Mouse (Mus musculus): ENCODE measurements at regions not wholly inside any gene's neighbourhood (a gene's known extent, or its start where the extent isn't known, plus 50 kb on each side); places are given as distances from the start of the nearest gene placed in this dataset.

GRCm38 (mm10) chr3:56767133-56767532, 534.7 kb downstream of the Tm4sf1 start:
- no peak overlapping the region for H3K27ac ChIP-seq (ENCODE audit: insufficient read depth, low read length)
- TF ChIP-seq CTCF (IDR thresholded peaks at IDR 0.05; ENCODE audit: extremely low read depth, insufficient read depth, low read length) (no peak), POLR2A (IDR thresholded peaks at IDR 0.05; ENCODE audit: extremely low read depth, insufficient read depth, low read length) (no peak)

GRCm38 (mm10) chr3:56764336-56764735, 537.5 kb downstream of the Tm4sf1 start:
- no peak for TF ChIP-seq CTCF (IDR thresholded peaks at IDR 0.05; ENCODE audit: extremely low read depth, insufficient read depth, low read length)
- no peak for TF ChIP-seq POLR2A (IDR thresholded peaks at IDR 0.05; ENCODE audit: extremely low read depth, insufficient read depth, low read length)
- no peak overlapping the region for H3K4me3 ChIP-seq (ENCODE audit: insufficient read depth, low read length)
- H3K27ac ChIP-seq (ENCODE audit: insufficient read depth, low read length), result no peak overlapping the region
- no peaks in the 10 kb centered on the region for H3K4me1 ChIP-seq (ENCODE audit: control insufficient read depth, insufficient read depth, low read length)

More at GRCm38 (mm10) chr3:56767133-56767532, 534.7 kb downstream of the Tm4sf1 start:
- Histone ChIP-seq H3K4me1 (ENCODE audit: control insufficient read depth, insufficient read depth, low read length) (no peaks in the 10 kb centered on the region), H3K4me3 (ENCODE audit: insufficient read depth, low read length) (no peak overlapping the region)

DNA sequence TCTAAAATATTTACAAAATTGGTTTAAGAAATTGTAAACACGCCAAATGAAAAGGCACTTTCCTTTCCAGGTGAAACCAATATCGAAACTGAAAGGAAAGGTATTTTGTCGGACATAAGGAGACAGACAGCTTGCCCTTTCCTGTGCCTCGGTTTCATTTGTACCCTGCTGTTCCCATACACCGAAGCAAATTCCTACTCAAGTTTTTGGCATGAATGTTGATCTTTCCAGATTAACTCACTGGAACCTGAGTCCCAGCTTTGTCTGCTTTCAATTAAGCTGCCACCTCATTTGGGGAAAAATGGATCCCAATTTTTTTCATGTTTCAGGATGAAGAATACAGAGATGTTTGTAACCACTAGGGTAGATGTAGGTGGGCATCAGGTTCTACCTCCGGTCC, 537.9 kb downstream of the Tm4sf1 start:
- TF ChIP-seq POLR2A (IDR thresholded peaks at IDR 0.05; ENCODE audit: extremely low read depth, insufficient read depth, low read length) (no peak), CTCF (IDR thresholded peaks at IDR 0.05; ENCODE audit: extremely low read depth, insufficient read depth, low read length) (no peak)
- Histone ChIP-seq H3K4me3 (ENCODE audit: insufficient read depth, low read length) (no peak overlapping the region), H3K4me1 (ENCODE audit: control insufficient read depth, insufficient read depth, low read length) (no peaks in the 10 kb centered on the region), H3K27ac (ENCODE audit: insufficient read depth, low read length) (no peak overlapping the region)

GRCm38 (mm10) chr3:56753654-56754053, 548.1 kb downstream of the Tm4sf1 start:
- Histone ChIP-seq H3K4me1 (ENCODE audit: control insufficient read depth, insufficient read depth, low read length) (no peaks in the 10 kb centered on the region), H3K27ac (ENCODE audit: insufficient read depth, low read length) (no peak overlapping the region), H3K4me3 (ENCODE audit: insufficient read depth, low read length) (no peak overlapping the region)
- TF ChIP-seq CTCF (IDR thresholded peaks at IDR 0.05; ENCODE audit: extremely low read depth, insufficient read depth, low read length), result no peak
- TF ChIP-seq POLR2A (IDR thresholded peaks at IDR 0.05; ENCODE audit: extremely low read depth, insufficient read depth, low read length), result no peak

- Histone ChIP-seq H3K4me1 (ENCODE audit: control insufficient read depth, insufficient read depth, low read length) (no peaks in the 10 kb centered on the region), H3K4me3 (ENCODE audit: insufficient read depth, low read length) (no peak overlapping the region), H3K27ac (ENCODE audit: insufficient read depth, low read length) (no peak overlapping the region)
- no peak for TF ChIP-seq CTCF (IDR thresholded peaks at IDR 0.05; ENCODE audit: extremely low read depth, insufficient read depth, low read length)
- TF ChIP-seq POLR2A (IDR thresholded peaks at IDR 0.05; ENCODE audit: extremely low read depth, insufficient read depth, low read length), result no peak
Measured at GRCm38 (mm10) chr3:56751926-56752325, 549.9 kb downstream of the Tm4sf1 start.

DNA sequence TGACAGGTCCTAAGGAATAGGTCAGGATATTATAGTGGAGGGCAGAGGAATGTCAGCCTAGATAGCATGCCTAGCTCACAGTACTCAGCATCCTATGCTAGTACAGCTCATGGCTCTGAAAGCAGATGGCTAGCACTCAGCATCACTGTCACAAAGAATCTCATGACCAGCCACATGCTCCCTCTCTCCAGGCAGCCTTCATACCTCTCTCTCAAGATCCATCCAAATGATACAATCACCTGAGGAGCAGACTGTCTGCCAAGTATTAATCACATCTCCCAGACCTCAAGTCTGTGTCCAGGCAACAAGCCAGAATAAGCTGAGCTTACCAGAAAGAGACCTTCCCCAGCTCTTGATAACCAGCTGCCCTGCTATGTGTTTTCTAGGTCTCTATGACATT, 557.4 kb upstream of the Nbea start:
- Histone ChIP-seq H3K4me1 (ENCODE audit: control insufficient read depth, insufficient read depth, low read length) (no peaks in the 10 kb centered on the region), H3K27ac (ENCODE audit: insufficient read depth, low read length) (no peak overlapping the region), H3K4me3 (ENCODE audit: insufficient read depth, low read length) (no peak overlapping the region)
- no peak for TF ChIP-seq CTCF (IDR thresholded peaks at IDR 0.05; ENCODE audit: extremely low read depth, insufficient read depth, low read length)
- no peak for TF ChIP-seq POLR2A (IDR thresholded peaks at IDR 0.05; ENCODE audit: extremely low read depth, insufficient read depth, low read length)

GRCm38 (mm10) chr3:56739451-56739850, 556.0 kb upstream of the Nbea start:
- no peaks in the 10 kb centered on the region for H3K4me1 ChIP-seq (ENCODE audit: control insufficient read depth, insufficient read depth, low read length)

DNA sequence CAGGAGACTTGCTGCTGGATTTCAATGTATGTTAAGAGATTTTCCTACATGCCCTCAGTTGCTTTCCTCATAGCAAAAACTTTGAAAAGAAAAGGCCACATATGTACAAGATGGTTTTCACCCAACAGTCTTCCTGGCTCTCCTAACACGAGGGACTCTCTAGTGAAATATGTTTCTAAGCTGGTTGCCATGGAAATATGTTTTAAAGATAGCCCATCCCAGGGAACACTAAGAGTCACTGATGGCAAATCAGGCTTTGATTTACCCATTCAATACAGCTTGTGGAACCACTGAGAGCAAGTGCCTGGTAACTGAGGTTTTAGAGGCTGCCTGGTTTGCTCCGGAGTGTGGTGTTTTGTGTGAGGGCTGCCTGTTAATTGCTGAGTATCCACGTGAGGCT, 547.3 kb upstream of the Nbea start:
- peaks cover 5% of the 10 kb centered on the region for H3K4me1 ChIP-seq (ENCODE audit: control insufficient read depth, insufficient read depth, low read length)
- H3K4me3 ChIP-seq (ENCODE audit: insufficient read depth, low read length), result no peak overlapping the region
- H3K27ac ChIP-seq (ENCODE audit: insufficient read depth, low read length), result peak overlapping the region; percentile 21; the same call in 1 of the 2 replicates
- TF ChIP-seq CTCF (IDR thresholded peaks at IDR 0.05; ENCODE audit: extremely low read depth, insufficient read depth, low read length) (no peak), POLR2A (IDR thresholded peaks at IDR 0.05; ENCODE audit: extremely low read depth, insufficient read depth, low read length) (no peak)

More at GRCm38 (mm10) chr3:56739451-56739850, 556.0 kb upstream of the Nbea start:
- H3K27ac ChIP-seq (ENCODE audit: insufficient read depth, low read length), result no peak overlapping the region
- H3K4me3 ChIP-seq (ENCODE audit: insufficient read depth, low read length), result no peak overlapping the region
- TF ChIP-seq POLR2A (IDR thresholded peaks at IDR 0.05; ENCODE audit: extremely low read depth, insufficient read depth, low read length), result no peak
- no peak for TF ChIP-seq CTCF (IDR thresholded peaks at IDR 0.05; ENCODE audit: extremely low read depth, insufficient read depth, low read length)

DNA sequence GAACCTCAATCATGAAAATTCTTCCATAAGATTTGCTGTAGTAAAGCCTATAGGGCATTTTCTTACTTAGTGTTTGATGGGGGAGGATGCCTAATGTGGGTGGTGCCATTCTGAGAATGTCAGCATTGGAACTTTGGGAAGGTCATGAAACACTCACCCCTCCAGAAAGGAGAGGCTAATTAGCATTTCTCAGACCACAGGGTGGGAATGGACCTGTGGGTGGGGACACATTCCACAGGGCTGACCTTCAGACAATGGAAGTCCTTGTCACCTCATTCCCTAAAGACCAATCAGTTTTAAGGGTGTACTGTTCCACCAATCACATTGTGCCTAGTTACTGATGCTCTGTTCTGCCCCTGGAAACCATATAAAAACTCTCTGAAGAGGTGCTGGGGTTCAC, 541.5 kb upstream of the Nbea start:
- Histone ChIP-seq H3K4me3 (ENCODE audit: insufficient read depth, low read length) (no peak overlapping the region), H3K4me1 (ENCODE audit: control insufficient read depth, insufficient read depth, low read length) (no peaks in the 10 kb centered on the region), H3K27ac (ENCODE audit: insufficient read depth, low read length) (no peak overlapping the region)
- TF ChIP-seq CTCF (IDR thresholded peaks at IDR 0.05; ENCODE audit: extremely low read depth, insufficient read depth, low read length) (no peak), POLR2A (IDR thresholded peaks at IDR 0.05; ENCODE audit: extremely low read depth, insufficient read depth, low read length) (no peak)

DNA sequence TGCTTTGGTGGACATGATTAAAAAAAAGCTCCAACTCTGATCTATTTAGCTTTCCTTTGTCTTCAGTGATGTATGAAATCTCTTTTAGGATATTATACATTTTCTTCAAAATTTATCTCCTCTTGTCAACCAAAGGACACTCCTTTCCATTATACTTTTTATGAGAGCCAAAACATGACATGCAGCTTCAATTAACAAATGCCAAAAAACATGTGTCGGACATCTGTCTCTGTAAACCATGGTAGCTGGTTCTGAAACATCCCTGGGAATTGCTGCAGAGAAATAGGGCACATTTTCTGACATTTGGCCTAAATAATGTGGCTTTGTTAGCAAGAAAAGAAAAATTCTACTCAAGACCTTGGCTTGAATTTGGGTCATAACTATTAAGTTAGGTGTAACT, 524.8 kb upstream of the Nbea start:
- TF ChIP-seq CTCF (IDR thresholded peaks at IDR 0.05; ENCODE audit: extremely low read depth, insufficient read depth, low read length) (no peak), POLR2A (IDR thresholded peaks at IDR 0.05; ENCODE audit: extremely low read depth, insufficient read depth, low read length) (no peak)
- Histone ChIP-seq H3K4me3 (ENCODE audit: insufficient read depth, low read length) (no peak overlapping the region), H3K27ac (ENCODE audit: insufficient read depth, low read length) (no peak overlapping the region), H3K4me1 (ENCODE audit: control insufficient read depth, insufficient read depth, low read length) (no peaks in the 10 kb centered on the region)
